Mouse (Mus musculus) heart, adult 9 months (tissue): ENCODE measurements around the gene Nfib.
A peak's percentile ranks its signal among the peaks of the same experiment; 100 is the strongest.

Experiments used
- DNase-seq, 2 experiments: peaks; one replicate each; pipeline ENCODE4 v3.0.0; 2022; ENCODE audit warnings: low spot score in 2 of 2

The Nfib gene

GRCm38 (mm10) chr4:82310924-82311734 is 394.4 kb downstream of the Nfib start:
- DNase-seq, result no peak

DNA sequence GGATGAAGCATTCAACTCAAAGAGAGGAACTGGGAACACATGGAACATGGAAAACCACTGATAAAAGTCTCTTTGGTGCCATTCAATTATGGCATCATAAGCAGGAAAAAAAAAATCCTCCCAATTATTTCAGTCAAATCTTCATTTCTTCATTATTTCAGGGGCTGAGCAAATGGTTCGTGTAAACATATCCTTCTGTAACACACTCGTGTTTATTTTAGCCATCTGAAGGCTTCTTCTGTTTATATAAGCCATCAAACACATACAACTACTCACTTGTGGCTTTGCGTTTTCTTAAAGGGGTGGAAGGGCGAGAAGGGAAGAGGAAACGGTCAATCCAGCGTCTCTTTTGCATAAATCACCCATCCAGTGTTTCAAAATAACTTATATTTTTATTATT is 399.5 kb downstream of the Nfib start:
- no peak for DNase-seq

DNA sequence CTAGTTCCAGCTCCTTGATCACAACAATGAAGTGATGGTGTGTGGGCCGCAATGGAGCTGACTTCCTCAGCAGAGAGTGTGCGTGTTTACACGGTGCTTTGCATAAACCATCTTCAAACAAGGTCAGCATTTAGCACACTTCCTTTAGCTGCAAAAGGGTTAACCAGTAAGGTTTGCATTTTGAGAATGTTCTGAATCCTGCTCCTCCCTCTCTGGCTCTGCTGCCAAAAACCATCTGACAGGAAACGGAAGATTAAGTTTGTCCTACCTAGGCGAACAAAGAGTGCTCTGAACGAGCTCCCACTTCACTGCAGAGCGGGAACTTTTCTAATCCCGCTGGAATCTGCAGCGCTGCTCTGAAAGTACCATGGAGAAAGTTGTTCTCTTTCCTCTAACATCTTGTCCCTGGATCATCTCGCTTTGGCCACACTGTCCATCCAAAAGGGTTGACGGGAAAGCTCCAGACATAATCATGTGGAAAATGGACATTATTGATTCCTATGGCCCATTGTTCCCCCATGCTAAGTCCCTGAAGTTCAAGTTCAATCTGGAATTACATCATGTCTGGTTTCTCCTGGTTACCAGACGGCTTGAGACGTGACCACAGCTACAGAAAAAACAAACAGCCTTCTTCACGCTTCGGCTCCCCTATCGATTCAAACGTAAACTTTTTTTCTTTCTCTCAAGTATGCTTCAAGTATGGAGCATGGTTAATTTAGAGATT is 401.2 kb downstream of the Nfib start:
- DNase-seq, result peak; percentile 73 to 76

GRCm38 (mm10) chr4:82303362-82303900 is 402.1 kb downstream of the Nfib start:
- no peak for DNase-seq

GRCm38 (mm10) chr4:82302901-82303300 is 402.6 kb downstream of the Nfib start:
- no peak for DNase-seq

DNA sequence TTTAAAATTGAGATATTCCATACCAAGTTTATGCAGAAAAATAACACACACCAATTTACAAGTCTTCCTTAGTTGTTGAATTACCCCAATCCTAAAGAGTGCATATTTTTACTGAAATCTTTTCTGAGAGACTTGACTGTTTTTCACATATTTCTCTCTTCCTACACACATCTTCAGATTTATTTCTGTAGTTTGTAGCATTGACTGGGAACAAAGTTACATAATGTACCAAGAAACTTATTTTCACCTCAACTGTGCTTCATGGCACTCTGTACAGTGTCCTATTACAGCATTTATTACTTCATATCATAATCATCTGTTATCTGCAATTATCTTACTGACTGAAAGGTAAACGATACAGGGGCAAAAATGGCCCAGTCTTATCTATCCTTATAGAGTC is 406.9 kb downstream of the Nfib start:
- no peak for DNase-seq

DNA sequence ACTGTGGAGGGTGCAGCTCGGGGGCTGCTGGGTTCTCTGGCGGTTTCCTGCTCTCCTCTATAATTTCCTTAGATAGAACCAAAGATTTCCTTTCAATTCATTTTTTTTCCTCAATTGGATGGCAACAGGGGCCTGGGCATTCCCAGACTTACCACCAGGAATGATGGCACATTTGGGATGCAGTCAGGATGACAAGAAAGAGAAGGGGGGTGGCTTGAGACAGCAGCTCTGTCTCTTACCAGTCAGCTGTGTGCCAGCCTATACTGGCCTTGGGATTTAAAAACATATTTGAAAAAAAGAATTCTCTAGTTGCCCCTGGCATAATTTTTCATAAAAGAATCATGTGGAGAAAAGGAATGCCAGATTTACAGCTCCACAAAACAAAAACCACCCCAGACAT is 408.0 kb downstream of the Nfib start:
- DNase-seq, result no peak

- no peak for DNase-seq
Measured at GRCm38 (mm10) chr4:82294066-82294465, 411.5 kb downstream of the Nfib start.

GRCm38 (mm10) chr4:82291174-82291847 is 414.2 kb downstream of the Nfib start:
- no peak for DNase-seq

DNA sequence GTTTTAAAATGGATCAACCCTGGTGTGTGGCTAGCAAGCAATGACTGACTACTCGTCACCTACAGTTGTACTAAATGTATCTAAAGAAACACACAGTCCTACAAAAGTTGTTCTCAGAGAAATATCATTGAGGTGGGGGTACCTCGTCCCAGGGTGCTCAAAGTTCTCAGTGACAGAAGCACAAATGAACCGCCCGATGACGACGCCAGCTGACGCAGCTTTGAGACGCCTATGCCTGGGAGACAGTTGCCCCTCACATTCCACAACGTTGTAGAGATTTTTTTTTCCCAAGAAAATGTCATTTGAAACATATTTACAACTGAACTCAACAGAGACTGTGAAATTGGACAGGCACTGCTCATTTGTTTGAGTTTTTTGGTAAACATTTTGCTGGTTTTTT is 414.9 kb downstream of the Nfib start:
- DNase-seq, result no peak

GRCm38 (mm10) chr4:82289596-82289995 is 416.0 kb downstream of the Nfib start:
- DNase-seq, result no peak

DNA sequence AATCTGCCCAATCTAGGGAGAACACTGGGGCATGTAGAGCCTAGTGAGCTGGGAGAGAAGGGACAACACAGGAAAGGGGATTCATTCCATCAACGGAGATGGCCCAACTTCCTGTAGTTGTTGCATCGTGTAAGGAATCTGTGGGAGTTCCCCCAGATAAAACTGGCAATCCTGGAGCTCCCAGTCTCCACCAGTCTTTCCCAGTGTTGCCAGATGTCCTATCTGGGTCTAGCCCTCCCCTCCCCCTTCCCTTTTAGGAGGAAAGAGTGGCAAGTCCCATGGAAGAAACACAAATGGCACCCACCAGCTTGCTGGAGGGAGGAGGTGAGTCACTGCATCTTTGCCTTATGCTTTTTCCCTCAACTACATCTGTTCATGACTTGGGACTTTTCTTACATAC is 417.4 kb downstream of the Nfib start:
- no peak for DNase-seq

DNA sequence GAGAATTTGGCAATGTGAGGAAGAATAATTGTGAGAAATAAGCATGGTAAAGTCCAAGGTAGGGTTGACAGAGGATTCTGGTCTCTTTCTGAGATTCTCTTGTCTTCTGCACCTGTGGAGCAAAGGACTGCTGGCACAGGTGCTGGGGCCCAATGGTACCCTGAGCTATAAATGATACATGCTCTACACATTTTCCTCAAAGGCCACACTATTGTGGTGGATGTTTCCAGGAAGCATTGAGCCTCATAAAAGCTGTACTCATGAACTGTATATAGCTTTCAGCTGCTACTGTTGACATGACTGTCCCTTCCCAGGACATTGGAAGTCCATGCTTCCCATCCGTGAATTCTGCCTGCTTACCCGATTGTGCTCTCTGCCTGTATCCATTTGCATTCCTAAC is 418.1 kb downstream of the Nfib start:
- DNase-seq, result no peak

GRCm38 (mm10) chr4:82286931-82287330 is 418.6 kb downstream of the Nfib start:
- DNase-seq, result no peak

GRCm38 (mm10) chr4:82283536-82283935 is 422.0 kb downstream of the Nfib start:
- no peak for DNase-seq

- DNase-seq, result peak in 1 of 2 experiments; percentile 26
Measured at GRCm38 (mm10) chr4:82275996-82276395, 429.6 kb downstream of the Nfib start.

DNA sequence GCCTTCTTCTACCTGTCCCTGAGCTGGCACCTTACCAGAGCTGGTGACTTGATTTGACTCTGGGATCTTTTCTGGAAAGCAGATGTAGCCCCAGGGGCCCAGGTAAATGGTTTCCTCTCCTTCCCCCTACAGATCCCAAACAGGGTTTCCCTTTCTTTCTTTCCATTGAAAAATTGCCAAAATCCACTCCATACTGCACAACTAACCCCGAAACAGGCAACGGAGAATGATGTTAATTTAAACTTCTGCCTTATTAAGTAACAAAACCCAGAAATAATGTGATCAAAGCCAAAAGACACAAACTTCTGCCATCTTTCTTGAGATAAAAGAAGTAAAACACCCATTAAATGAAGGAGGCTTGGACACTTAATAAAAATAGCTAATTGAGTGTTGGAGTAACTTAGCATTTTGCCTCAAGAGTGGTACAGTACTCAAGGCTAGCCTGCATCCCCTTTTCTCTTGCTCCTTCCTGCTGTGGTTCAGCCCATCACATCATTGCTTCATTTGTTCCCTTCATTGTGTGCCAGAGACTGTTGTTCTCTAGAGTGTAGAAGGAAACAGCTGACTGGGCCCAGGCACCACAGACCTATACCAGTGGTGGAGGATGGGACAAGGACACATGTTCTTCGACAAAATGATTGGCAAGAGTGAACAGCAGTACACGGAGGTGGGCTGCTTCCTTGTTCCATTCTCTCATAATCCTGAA is 432.3 kb downstream of the Nfib start:
- DNase-seq, result no peak

DNA sequence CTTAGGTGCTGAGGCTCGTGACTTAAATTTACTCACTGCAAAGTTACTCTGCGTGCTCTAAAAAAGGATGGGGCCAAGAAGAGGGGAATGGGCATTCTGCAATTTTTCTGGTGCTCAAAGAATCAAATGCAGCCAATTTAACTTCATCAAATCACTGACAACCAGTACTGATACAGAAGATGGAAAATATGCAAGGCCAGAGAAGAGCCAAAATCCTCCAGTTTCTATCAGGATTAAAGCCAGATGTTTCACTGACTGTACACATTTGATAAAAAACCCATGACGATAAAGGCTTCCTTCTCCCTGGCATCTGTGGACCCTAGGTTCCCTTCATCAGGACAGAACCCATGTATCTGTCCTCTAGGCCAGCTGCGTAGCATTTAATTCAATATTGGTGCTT is 433.5 kb downstream of the Nfib start:
- DNase-seq, result no peak

GRCm38 (mm10) chr4:82271547-82271946 is 434.0 kb downstream of the Nfib start:
- DNase-seq, result no peak

- no peak for DNase-seq
Measured at GRCm38 (mm10) chr4:82267832-82268778, 437.4 kb downstream of the Nfib start.
